Mouse (Mus musculus) testis, adult 2 months (tissue): ENCODE data around the gene Nova2.

Experiments
- CTCF ChIP-seq: fragments of 200-500 bp; IDR thresholded peaks from 2 replicates; pipeline ENCODE4 v1.5.1; 2012; ENCODE audit warnings: low read depth, mild to moderate bottlenecking, inconsistent platforms, low read length, moderate library complexity; ENCODE audit not compliant: control insufficient read depth, insufficient read depth, insufficient replicate concordance
- POLR2A ChIP-seq: fragments of 200-500 bp; IDR thresholded peaks from 2 replicates; pipeline ENCODE4 v1.6.1; 2012; ENCODE audit warnings: low read depth, mild to moderate bottlenecking, inconsistent platforms, low read length, moderate library complexity; ENCODE audit not compliant: control insufficient read depth

- no peak for TF ChIP-seq CTCF
- no peak for TF ChIP-seq POLR2A
These were observed 41.9 kb downstream of the Nova2 start for GRCm38 (mm10) chr7:18967603-18968002.
